In the genomic region with DNA sequence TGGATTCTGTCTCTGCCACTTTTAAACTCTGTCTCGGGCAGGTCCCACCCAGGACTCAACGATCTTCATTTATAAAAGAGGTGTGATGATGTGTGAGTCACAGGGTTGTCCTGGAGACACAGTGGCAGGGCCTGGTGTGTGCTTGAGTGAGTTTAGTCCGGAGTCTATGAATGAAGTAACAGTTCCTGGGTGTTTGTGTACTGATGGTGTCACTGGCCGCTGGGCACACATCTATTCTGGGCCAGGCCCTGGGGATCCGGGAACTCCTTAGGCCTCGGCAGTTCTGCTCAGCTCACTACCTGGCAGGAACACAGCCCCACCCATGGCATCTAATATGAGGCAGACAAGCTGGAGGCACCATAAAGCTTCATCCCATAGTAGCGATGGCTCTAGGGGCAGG, we compare ENCODE assay signal across 20 mouse cellular contexts. TPM values are rescaled to one million over a fixed set of nuclear protein-coding genes. Genes with fewer than 3 reads are reported as not detected.
"Had no signal": no experiment of that assay in that cellular context is flagged by ENCODE, and none has a peak within 500 bp of the region (broad histone marks: within the 10 kb centered on the region; RNA-seq: fewer than 3 reads in every experiment).

No protein-coding gene starts in this region.

- ATAC-seq: liver, postnatal 0 days; midbrain, embryonic 13.5 days; midbrain, embryonic 16.5 days had no signal

- H3K27me3 ChIP-seq: limb, embryonic 13.5 days; liver, embryonic 13.5 days; lung, embryonic 15.5 days; midbrain, embryonic 13.5 days; neural tube, embryonic 13.5 days had no signal

- H3K4me3 ChIP-seq: layer of hippocampus, adult 2 months; limb, embryonic 10.5 days; limb, embryonic 13.5 days; liver, embryonic 13.5 days; lung, embryonic 15.5 days; megakaryocyte, embryonic 14.5 days; midbrain, embryonic 10.5 days; midbrain, embryonic 13.5 days; myocyte; neural tube, embryonic 13.5 days had no signal

- H3K9ac ChIP-seq: limb, embryonic 13.5 days; liver, embryonic 13.5 days; liver, postnatal 0 days; lung, embryonic 15.5 days; midbrain, embryonic 13.5 days; neural tube, embryonic 13.5 days had no signal

- H3K36me3 ChIP-seq: limb, embryonic 10.5 days; limb, embryonic 13.5 days; lung, embryonic 15.5 days; midbrain, embryonic 10.5 days; midbrain, embryonic 13.5 days; neural tube, embryonic 13.5 days had no signal

- H3K4me2 ChIP-seq: limb, embryonic 13.5 days; liver, embryonic 13.5 days; lung, embryonic 15.5 days; midbrain, embryonic 13.5 days; neural tube, embryonic 13.5 days had no signal

- H3K9me3 ChIP-seq: limb, embryonic 10.5 days; limb, embryonic 13.5 days; liver, embryonic 13.5 days; lung, embryonic 15.5 days; megakaryocyte, embryonic 14.5 days; midbrain, embryonic 10.5 days; midbrain, embryonic 13.5 days; neural tube, embryonic 13.5 days had no signal

- H3K4me1 ChIP-seq: limb, embryonic 13.5 days; lung, embryonic 15.5 days; midbrain, embryonic 13.5 days; neural tube, embryonic 13.5 days had no signal

- DNase-seq: layer of hippocampus, adult 9-11 months; liver, embryonic 13.5 days; liver, postnatal 0 days; lung, postnatal 36 days; retina, postnatal 1 day; right cerebral cortex, postnatal 25 days; thymus, adult 18-20 months; thymus, postnatal 36 days had no signal

- H3K27ac ChIP-seq: kidney, postnatal 0 days; layer of hippocampus, adult 2 months; limb, embryonic 10.5 days; limb, embryonic 13.5 days; liver, embryonic 13.5 days; lung, embryonic 15.5 days; midbrain, embryonic 10.5 days; midbrain, embryonic 13.5 days; neural tube, embryonic 13.5 days had no signal

RNA-seq across cellular contexts. Expression of gene Ttc39a, which starts 15.2 kb away (rescaled TPM):
- total RNA-seq: monocyte, adult 5-6 weeks had no signal
